Mouse (Mus musculus): ENCODE measurements at regions not wholly inside any gene's neighbourhood (a gene's known extent, or its start where the extent isn't known, plus 50 kb on each side); places are given as distances from the start of the nearest gene placed in this dataset.

DNA sequence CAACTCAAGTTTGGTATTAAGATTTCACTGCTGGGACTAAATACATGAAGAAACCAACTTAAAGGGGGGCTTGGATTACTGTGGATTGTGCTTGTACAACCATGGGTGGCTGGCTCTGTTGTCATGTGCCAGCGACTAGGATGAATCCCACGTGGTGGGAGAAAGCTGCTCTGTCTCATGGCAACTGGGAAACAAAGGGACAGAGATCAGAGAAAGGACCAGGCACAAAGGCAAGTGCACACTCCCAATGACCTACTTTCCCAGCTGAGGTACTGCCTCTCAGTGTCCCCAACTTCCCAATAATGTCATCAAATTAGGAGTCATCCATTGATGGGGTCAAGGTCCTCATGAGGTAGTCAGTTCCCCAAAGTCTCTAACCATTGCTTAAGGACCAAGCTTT, 337.4 kb downstream of the Rps24 start:
- TF ChIP-seq CTCF (conservative IDR thresholded peaks at IDR 0.05; ENCODE audit: low read length): no peak
- no peak for TF ChIP-seq NANOG (IDR thresholded peaks at IDR 0.05; ENCODE audit: borderline replicate concordance, low read length)
